Mouse (Mus musculus) MEL (cell line): ENCODE results near the gene Hadhb. TPM values are rescaled to one million over a fixed set of nuclear protein-coding genes. Genes with fewer than 3 reads are reported as not detected.

ENCODE experiments used
- DNase-seq: peaks from one replicate; pipeline ENCODE4 v3.0.0; 2011; ENCODE audit warnings: low read depth, low spot score
- H3K27ac ChIP-seq: 2 replicates; pipeline ENCODE4 v1.5.1; 2012; ENCODE audit warnings: low read depth, mild to moderate bottlenecking, control low read depth, low read length, moderate library complexity; ENCODE audit not compliant: control insufficient read depth
- H3K27me3 ChIP-seq, 2 experiments: fragments of 150-350 bp in 1 of 2; sonication (generic) in 1 of 2; 2 replicates each; pipeline ENCODE4 v1.6.1; 2012; ENCODE audit warnings: low read length in 2 of 2, mild to moderate bottlenecking in 2 of 2, improper control_type of control experiment in 1 of 2, moderate library complexity in 1 of 2; ENCODE audit not compliant: insufficient read depth in 2 of 2, control insufficient read depth in 1 of 2
- H3K36me3 ChIP-seq, 2 experiments: 2 replicates each; pipeline ENCODE4 v1.6.1; 2012 to 2014; ENCODE audit warnings: low read length in 2 of 2, improper control_type of control experiment in 1 of 2, inconsistent platforms in 1 of 2, mild to moderate bottlenecking in 1 of 2; ENCODE audit not compliant: insufficient read depth in 2 of 2, control insufficient read depth in 1 of 2
- H3K4me1 ChIP-seq, 2 experiments: fragments of 150-350 bp in 1 of 2; sonication (generic) in 1 of 2; 2 replicates each; pipeline ENCODE4 v1.6.1; 2012; ENCODE audit warnings: low read length in 2 of 2, improper control_type of control experiment in 1 of 2, mild to moderate bottlenecking in 1 of 2; ENCODE audit not compliant: insufficient read depth in 2 of 2, control insufficient read depth in 1 of 2
- H3K4me3 ChIP-seq, 2 experiments: fragments of 150-350 bp in 1 of 2; sonication (generic) in 1 of 2; 2 replicates each; pipeline ENCODE4 v1.5.1; 2012; ENCODE audit warnings: low read depth in 2 of 2, low read length in 2 of 2, mild to moderate bottlenecking in 2 of 2, moderate library complexity in 2 of 2, control low read depth in 1 of 2, improper control_type of control experiment in 1 of 2; ENCODE audit not compliant: control insufficient read depth in 1 of 2, insufficient read depth in 1 of 2
- H3K79me2 ChIP-seq: 2 replicates; pipeline ENCODE4 v1.6.1; 2012; ENCODE audit warnings: mild to moderate bottlenecking, low read length, moderate library complexity; ENCODE audit not compliant: control insufficient read depth, poor library complexity, insufficient read depth
- H3K9ac ChIP-seq: 2 replicates; pipeline ENCODE4 v1.6.1; 2012; ENCODE audit warnings: low read depth, mild to moderate bottlenecking, control low read depth, low read length, moderate library complexity; ENCODE audit not compliant: control insufficient read depth, poor library complexity, severe bottlenecking
- H3K9me3 ChIP-seq: fragments of 150-350 bp; sonication (generic); replicated peaks from 2 replicates; pipeline ENCODE4 v1.6.1; 2012; ENCODE audit warnings: mild to moderate bottlenecking, low read length, improper control_type of control experiment, moderate library complexity; ENCODE audit not compliant: insufficient read depth
- BHLHE40 ChIP-seq: IDR thresholded peaks from 2 replicates; pipeline ENCODE4 v1.6.1; 2012; ENCODE audit warnings: low read depth, mild to moderate bottlenecking, inconsistent platforms, low read length, improper control_type of control experiment, borderline replicate concordance
- CHD2 ChIP-seq: IDR thresholded peaks from 2 replicates; pipeline ENCODE4 v1.6.1; 2011; ENCODE audit warnings: low read length, improper control_type of control experiment
- ETS1 ChIP-seq: IDR thresholded peaks from 2 replicates; pipeline ENCODE4 v1.6.1; 2012; ENCODE audit warnings: low read depth, mild to moderate bottlenecking, inconsistent platforms, low read length, improper control_type of control experiment, moderate library complexity
- GABPA ChIP-seq: IDR thresholded peaks from 2 replicates; pipeline ENCODE4 v1.6.1; 2012; ENCODE audit warnings: low read depth, mild to moderate bottlenecking, inconsistent platforms, low read length, improper control_type of control experiment, moderate library complexity
- HCFC1 ChIP-seq: IDR thresholded peaks from 2 replicates; pipeline ENCODE4 v1.6.1; 2012; ENCODE audit warnings: low read depth, mild to moderate bottlenecking, inconsistent platforms, low read length, improper control_type of control experiment, moderate library complexity
- JUND ChIP-seq: IDR thresholded peaks from 2 replicates; pipeline ENCODE4 v1.6.1; 2011; ENCODE audit warnings: low read depth, mild to moderate bottlenecking, improper control_type of control experiment, low read length
- MAFK ChIP-seq: IDR thresholded peaks from 2 replicates; pipeline ENCODE4 v1.6.1; 2011; ENCODE audit warnings: low read depth, mild to moderate bottlenecking, low read length, improper control_type of control experiment, borderline replicate concordance
- MEF2A ChIP-seq: IDR thresholded peaks from 2 replicates; pipeline ENCODE4 v1.6.1; 2014; ENCODE audit warnings: low read depth, mild to moderate bottlenecking, inconsistent platforms, low read length, improper control_type of control experiment; ENCODE audit not compliant: poor library complexity, insufficient replicate concordance, severe bottlenecking; ENCODE audit errors: extremely low read depth
- POLR2AphosphoS5 ChIP-seq: IDR thresholded peaks from 2 replicates; pipeline ENCODE4 v1.6.1; 2012; ENCODE audit warnings: low read depth, borderline replicate concordance, mild to moderate bottlenecking, inconsistent platforms, low read length, moderate library complexity, mixed read lengths
- RAD21 ChIP-seq: IDR thresholded peaks from 2 replicates; pipeline ENCODE4 v1.6.1; 2011; ENCODE audit warnings: mild to moderate bottlenecking, low read depth, low read length, improper control_type of control experiment
- ZC3H11A ChIP-seq: IDR thresholded peaks from 2 replicates; pipeline ENCODE4 v1.6.1; 2012; ENCODE audit warnings: low read depth, mild to moderate bottlenecking, inconsistent platforms, low read length, improper control_type of control experiment
- polyA plus RNA-seq, 2 experiments: library from polyadenylated mRNA; stranded (reverse) in 1 of 2; unstranded in 1 of 2; fragments of >175 nt in 1 of 2; fragments of >200 nt in 1 of 2; gene quantifications; 2 replicates each; pipeline versions ENCODE4 v1.2.1 to v1.2.4; 2012; ENCODE audit warnings: low replicate concordance in 2 of 2, low read depth in 1 of 2; ENCODE audit not compliant: insufficient read length in 2 of 2, insufficient read depth in 1 of 2, missing spikeins in 1 of 2
- total RNA-seq: library from RNA; depleted of rRNA; stranded (reverse); fragments of 300-350 nt; gene quantifications from 2 replicates; pipeline ENCODE4 v1.2.3, GENCODE M21; 2012

Hadhb gene
- total and polyA plus RNA-seq, 3 experiments = 33.0 to 162 (median 161) TPM

DNA sequence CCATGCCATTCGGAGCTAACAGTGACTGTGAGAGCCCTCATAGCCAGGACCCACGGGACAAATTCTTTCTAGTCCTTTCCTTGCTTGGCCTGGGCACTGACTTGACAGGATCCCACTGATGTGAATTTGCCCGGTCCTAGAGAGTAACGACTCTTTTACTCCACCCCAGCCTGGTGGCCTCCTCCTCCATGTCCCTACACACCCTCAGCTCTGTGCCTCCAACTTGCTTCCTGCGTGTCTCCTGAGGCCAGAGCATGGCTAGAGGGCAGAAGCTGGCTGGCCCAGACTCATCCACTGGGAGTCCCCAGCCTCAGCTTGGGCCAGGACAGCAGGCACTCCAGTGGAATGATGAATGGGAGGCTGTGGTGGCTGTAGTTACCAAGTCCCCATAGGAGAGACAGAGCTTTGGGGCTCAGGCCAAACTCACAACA is 47.4 kb upstream of the Hadhb start:
- DNase-seq = no peak
- H3K27me3 ChIP-seq = no peaks in the 10 kb centered on the region; a peak in 1 of 4 replicates
- H3K9me3 ChIP-seq = no peaks in the 10 kb centered on the region
- no peak overlapping the region for H3K4me3 ChIP-seq
- H3K79me2 ChIP-seq = no peaks in the 10 kb centered on the region
- no peak overlapping the region for H3K27ac ChIP-seq
- H3K36me3 ChIP-seq = no peaks in the 10 kb centered on the region
- TF ChIP-seq MEF2A = no peak
- no peak for TF ChIP-seq JUND
- TF ChIP-seq CHD2 = no peak
- TF ChIP-seq POLR2AphosphoS5 = no peak
- H3K9ac ChIP-seq = no peak overlapping the region
- H3K4me1 ChIP-seq = no peaks in the 10 kb centered on the region

- Histone ChIP-seq H3K4me1 (no peaks in the 10 kb centered on the region), H3K9ac (no peak overlapping the region), H3K4me3 (no peak overlapping the region), H3K79me2 (no peaks in the 10 kb centered on the region), H3K27me3 (no peaks in the 10 kb centered on the region; a peak in 1 of 4 replicates), H3K36me3 (no peaks in the 10 kb centered on the region), H3K27ac (no peak overlapping the region), H3K9me3 (no peaks in the 10 kb centered on the region)
- no peak for TF ChIP-seq ZC3H11A
- DNase-seq = no peak
Observed at GRCm38 (mm10) chr5:30108233-30108632, 46.8 kb upstream of the Hadhb start.

GRCm38 (mm10) chr5:30109899-30110298 is 45.1 kb upstream of the Hadhb start:
- H3K4me3 ChIP-seq = no peak overlapping the region
- H3K9ac ChIP-seq = no peak overlapping the region
- no peaks in the 10 kb centered on the region for H3K36me3 ChIP-seq
- no peaks in the 10 kb centered on the region for H3K9me3 ChIP-seq
- no peaks in the 10 kb centered on the region for H3K79me2 ChIP-seq
- no peak overlapping the region for H3K27ac ChIP-seq
- no peak for DNase-seq
- H3K4me1 ChIP-seq = no peaks in the 10 kb centered on the region
- TF ChIP-seq RAD21 (no peak), MAFK (no peak), HCFC1 (no peak), ETS1 (no peak), GABPA (no peak), BHLHE40 (no peak), CHD2 (no peak)
- no peaks in the 10 kb centered on the region; a peak in 1 of 4 replicates for H3K27me3 ChIP-seq
